Mouse (Mus musculus) frontal cortex, adult 2 months (tissue): ENCODE measurements around the gene Lcn11. TPM values are rescaled to one million over a fixed set of nuclear protein-coding genes. Genes with fewer than 3 reads are reported as not detected.
"Not testable (repeated sequence)": the region's sequence is repeated elsewhere in the genome, so short reads cannot be mapped to it uniquely, and the experiment has no call there.

Source experiments
- DNase-seq, 2 experiments: peaks; one replicate each; pipeline ENCODE4 v3.0.0; 2022; ENCODE audit warnings: low spot score in 1 of 2; ENCODE audit errors: extremely low spot score in 1 of 2
- polyA plus RNA-seq: library from polyadenylated mRNA; depleted of rRNA; stranded (reverse); fragments of >200 nt; gene quantifications from 2 replicates; pipeline ENCODE4 v1.2.3, GENCODE M21; 2012; rRNA removed

The Lcn11 gene
- polyA plus RNA-seq = not detected in 2 replicates

GRCm38 (mm10) chr2:25776717-25777116 lies at the start of gene Lcn11:
TSS of gene Lcn11 (plus strand) at chr2:25777017.
- no peak for DNase-seq

GRCm38 (mm10) chr2:25733199-25733930 lies 43.5 kb upstream of the Lcn11 start:
- no peak for DNase-seq

GRCm38 (mm10) chr2:25736709-25737108 lies 40.1 kb upstream of the Lcn11 start, which contains the start of gene Obp2b:
TSS of gene Obp2b (plus strand) at chr2:25737009.
- not testable (repeated sequence) for DNase-seq

- no peak for DNase-seq
Observed at GRCm38 (mm10) chr2:25741671-25742070, 35.1 kb upstream of the Lcn11 start.

GRCm38 (mm10) chr2:25754201-25754600 lies 22.6 kb upstream of the Lcn11 start:
- no peak for DNase-seq

GRCm38 (mm10) chr2:25758064-25758625 lies 18.7 kb upstream of the Lcn11 start:
- no peak for DNase-seq

- DNase-seq = no peak
Observed at GRCm38 (mm10) chr2:25765269-25765668, 11.5 kb upstream of the Lcn11 start, which contains the start of gene Lcn3. TSS of gene Lcn3 (plus strand) at chr2:25765569.

- DNase-seq = no peak
Observed at GRCm38 (mm10) chr2:25767764-25768163, 9.1 kb upstream of the Lcn11 start.

GRCm38 (mm10) chr2:25773507-25773906 lies 3.3 kb upstream of the Lcn11 start:
- no peak for DNase-seq

GRCm38 (mm10) chr2:25774640-25775039 lies 2.2 kb upstream of the Lcn11 start:
- DNase-seq = no peak

GRCm38 (mm10) chr2:25775991-25776390 lies 826 bp upstream of the Lcn11 start:
- no peak for DNase-seq

GRCm38 (mm10) chr2:25779076-25779475 lies 2.3 kb downstream of the Lcn11 start:
- DNase-seq = no peak

GRCm38 (mm10) chr2:25780921-25781320 lies 4.1 kb downstream of the Lcn11 start:
- no peak for DNase-seq

- no peak for DNase-seq
Observed at GRCm38 (mm10) chr2:25781957-25782356, 5.1 kb downstream of the Lcn11 start, which contains the start of gene Gm13539. TSS of gene Gm13539 (plus strand) at chr2:25782257.

- no peak for DNase-seq
Observed at GRCm38 (mm10) chr2:25785573-25786322, 8.9 kb downstream of the Lcn11 start.

GRCm38 (mm10) chr2:25789092-25789491 lies 12.3 kb downstream of the Lcn11 start:
- no peak for DNase-seq

- DNase-seq = no peak
Observed at GRCm38 (mm10) chr2:25797635-25798034, 20.8 kb downstream of the Lcn11 start.

GRCm38 (mm10) chr2:25798065-25798464 lies 21.2 kb downstream of the Lcn11 start:
- no peak for DNase-seq

- DNase-seq = no peak
Observed at GRCm38 (mm10) chr2:25811711-25812110, 34.9 kb downstream of the Lcn11 start.

GRCm38 (mm10) chr2:25813364-25813763 lies 36.5 kb downstream of the Lcn11 start:
- no peak for DNase-seq

GRCm38 (mm10) chr2:25815748-25816147 lies 38.9 kb downstream of the Lcn11 start, which contains the start of gene Glt6d1:
TSS of gene Glt6d1 (minus strand) at chr2:25815848.
- not testable (repeated sequence) for DNase-seq
